Mouse (Mus musculus) Patski (cell line): ENCODE data around the gene Rab20. TPM values are rescaled to one million over a fixed set of nuclear protein-coding genes. Genes with fewer than 3 reads are reported as not detected.

Experiments
- ATAC-seq: fragments of 100-300 bp; one replicate; pipeline ENCODE4 v1.8.0; 2021
- CTCF ChIA-PET: fragments of 350-600 bp; sonication (Branson Sonifier 250); formaldehyde crosslinking; loops from one replicate; lab custom pipeline; 2022; ENCODE audit warnings: inconsistent platforms; lab: Charles Lee
- POLR2A ChIA-PET: fragments of 350-600 bp; sonication (Branson Sonifier 250); formaldehyde crosslinking; loops from one replicate; lab custom pipeline; 2022; ENCODE audit warnings: antibody characterized with exemption, inconsistent platforms; lab: Charles Lee
- DNase-seq: peaks from one replicate; pipeline ENCODE4 v3.0.0-alpha.2; 2011; ENCODE audit warnings: low read depth, low spot score
- H3K27me3 ChIP-seq: fragments of 371-371 bp; one replicate; pipeline ENCODE4 v1.5.1; 2021
- CTCF ChIP-seq: fragments of 100-300 bp; IDR thresholded peaks from one replicate; pipeline ENCODE4 v1.5.1; 2021
- in situ Hi-C: fragments of 300-500 bp; cut with MboI; formaldehyde crosslinking; loops from 3 replicates; pipeline ENCODE4 v1.11.1; 2018; ENCODE audit warnings: low pct_unique_long_range_greater_than_20kb, mixed read lengths
- polyA plus RNA-seq: library from polyadenylated mRNA; unstranded; gene quantifications from one replicate; pipeline ENCODE4 v1.2.3, GENCODE M21; 2021

The Rab20 gene
- polyA plus RNA-seq, 1 experiment from 2014 or later: 70.7 TPM

- DNase-seq (no peak), ATAC-seq (no peak)
- H3K27me3 ChIP-seq: no peaks in the 10 kb centered on the region
- in situ Hi-C loops: loop anchor here (5.0 kb wide), 1 partner anchor 34 kb away; no protein-coding TSS in a partner anchor
- POLR2A ChIA-PET: no interaction called here
- CTCF ChIA-PET: interaction anchor here (0.7 to 1.0 kb wide), 2 partner anchors 13 to 59 kb away, joined by 3 read pairs; no protein-coding TSS in a partner anchor
- no peak for TF ChIP-seq CTCF
Observed at GRCm38 (mm10) chr8:11447910-11448570, 30.5 kb downstream of the Rab20 start.

DNA sequence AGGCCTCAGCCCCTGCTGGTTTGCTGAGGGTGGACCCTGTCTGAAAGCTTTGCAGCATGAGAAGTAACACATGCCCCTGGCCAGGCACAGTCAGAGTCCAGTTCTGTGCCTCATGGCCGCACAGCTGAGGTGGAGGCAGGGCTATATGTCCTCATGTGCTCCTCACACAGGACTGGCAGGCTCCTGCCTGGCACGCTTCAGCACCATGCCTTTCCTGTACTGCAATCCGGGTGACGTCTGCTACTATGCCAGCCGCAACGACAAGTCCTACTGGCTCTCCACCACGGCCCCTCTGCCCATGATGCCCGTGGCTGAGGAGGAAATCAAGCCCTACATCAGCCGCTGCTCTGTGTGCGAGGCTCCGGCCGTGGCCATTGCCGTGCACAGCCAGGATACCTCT is 32.7 kb downstream of the Rab20 start:
- no peak for ATAC-seq
- in situ Hi-C loops: loop anchor here (5.0 kb wide), 1 partner anchor 37 kb away; no protein-coding TSS in a partner anchor
- ChIA-PET POLR2A (no interaction called here), CTCF (interaction anchor here (1.3 kb wide), 1 partner anchor 40 kb away, joined by 5 read pairs; no protein-coding TSS in a partner anchor)
- DNase-seq: no peak
- H3K27me3 ChIP-seq: no peaks in the 10 kb centered on the region
- TF ChIP-seq CTCF: no peak

DNA sequence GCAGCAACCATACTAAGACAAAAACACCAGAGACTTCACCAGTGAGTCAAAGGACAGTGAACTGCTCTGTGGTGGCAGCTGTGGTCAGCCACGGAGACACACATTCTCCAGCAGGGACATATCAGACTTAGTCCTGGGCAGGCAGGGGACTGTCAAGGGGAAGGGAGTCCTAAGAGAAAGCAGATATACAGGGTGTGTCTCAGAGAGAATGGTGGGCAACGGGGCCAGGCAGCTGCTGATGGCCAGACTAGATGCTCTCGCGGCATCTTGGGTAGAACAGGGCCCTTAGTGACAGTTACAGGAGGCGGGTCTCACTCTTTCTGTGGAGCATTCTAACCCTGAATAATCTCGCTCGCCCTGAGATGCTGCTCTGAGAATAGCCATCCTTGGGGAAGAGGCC is 34.3 kb downstream of the Rab20 start:
- ChIA-PET POLR2A (interaction anchor here (1.3 kb wide), 1 partner anchor 15 kb away, joined by 3 read pairs; no protein-coding TSS in a partner anchor), CTCF (interaction anchor here (0.8 kb wide), 1 partner anchor 46 kb away, joined by 3 read pairs; no protein-coding TSS in a partner anchor)
- no peak for TF ChIP-seq CTCF
- no peaks in the 10 kb centered on the region for H3K27me3 ChIP-seq
- DNase-seq (no peak), ATAC-seq (no peak)
- in situ Hi-C loops: no loop called here

- ChIA-PET CTCF (no interaction called here), POLR2A (interaction anchor here (1.3 kb wide), 1 partner anchor 14 kb away, joined by 3 read pairs; no protein-coding TSS in a partner anchor)
- no peak for DNase-seq
- H3K27me3 ChIP-seq: no peaks in the 10 kb centered on the region
- in situ Hi-C loops: no loop called here
- no peak for ATAC-seq
- no peak for TF ChIP-seq CTCF
Observed at GRCm38 (mm10) chr8:11443611-11444010, 34.9 kb downstream of the Rab20 start.

DNA sequence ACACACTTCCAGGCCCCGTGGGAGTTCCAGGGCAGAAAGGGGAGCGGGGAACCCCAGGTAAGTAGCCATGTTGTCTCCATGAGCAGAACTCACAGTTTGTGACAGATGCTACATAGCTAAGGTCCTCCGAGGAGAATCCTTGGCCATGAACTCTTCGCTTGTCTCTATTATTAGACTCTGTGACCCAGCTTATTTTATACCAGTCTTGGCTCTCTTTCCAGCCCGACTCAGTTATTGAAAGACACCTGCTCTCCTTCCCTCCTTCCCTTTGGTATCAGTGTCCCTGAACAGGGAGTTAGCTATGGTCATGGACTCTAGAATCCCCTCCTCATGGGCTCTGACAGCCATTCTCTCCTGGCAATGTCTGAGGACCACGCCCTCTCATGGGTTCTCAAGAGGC is 37.2 kb downstream of the Rab20 start:
- CTCF ChIA-PET: interaction anchor here (1.4 to 2.1 kb wide), 3 partner anchors 9 to 28 kb away, joined by 3 to 6 read pairs (median 4); no protein-coding TSS in a partner anchor
- in situ Hi-C loops: no loop called here
- no peaks in the 10 kb centered on the region for H3K27me3 ChIP-seq
- POLR2A ChIA-PET: no interaction called here
- no peak for DNase-seq
- no peak for TF ChIP-seq CTCF
- no peak for ATAC-seq

DNA sequence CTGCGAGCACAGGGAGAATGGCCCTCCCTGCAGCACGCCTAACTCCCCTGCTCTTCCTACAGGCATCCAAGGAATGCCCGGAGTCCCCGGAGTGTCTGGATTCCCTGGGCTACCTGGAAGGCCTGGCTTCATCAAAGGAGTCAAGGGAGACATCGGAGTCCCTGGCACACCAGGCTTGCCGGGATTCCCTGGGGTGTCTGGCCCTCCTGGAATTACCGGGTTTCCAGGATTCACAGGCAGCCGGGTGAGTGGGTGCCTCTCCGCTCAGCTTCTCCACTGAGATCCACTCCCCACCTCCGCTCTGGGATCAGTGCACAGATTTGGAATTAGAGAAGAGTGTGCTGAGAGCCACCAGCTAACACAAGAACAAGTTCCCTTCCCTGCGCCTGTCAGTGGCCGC is 40.6 kb downstream of the Rab20 start:
- DNase-seq (no peak), ATAC-seq (no peak)
- in situ Hi-C loops: loop anchor here (10.0 kb wide), 1 partner anchor 267 kb away; the partner anchor contains the start of gene 1700016D06Rik
- ChIA-PET POLR2A (no interaction called here), CTCF (no interaction called here)
- no peak for TF ChIP-seq CTCF
- no peaks in the 10 kb centered on the region for H3K27me3 ChIP-seq

GRCm38 (mm10) chr8:11430688-11431087 is 47.8 kb downstream of the Rab20 start:
- TF ChIP-seq CTCF: no peak
- in situ Hi-C loops: loop anchor here (10.0 kb wide), 1 partner anchor 274 kb away; the partner anchor contains the start of gene 1700016D06Rik
- ChIA-PET CTCF (interaction anchor here (0.9 to 2.1 kb wide), 7 partner anchors 11 to 186 kb away, joined by 3 to 9 read pairs (median 3); no protein-coding TSS in a partner anchor), POLR2A (interaction anchor here (0.6 kb wide), 2 partner anchors 27 to 175 kb away, joined by 3 to 4 read pairs; no protein-coding TSS in a partner anchor)
- ATAC-seq (peak; percentile 45), DNase-seq (no peak)
- no peaks in the 10 kb centered on the region for H3K27me3 ChIP-seq

DNA sequence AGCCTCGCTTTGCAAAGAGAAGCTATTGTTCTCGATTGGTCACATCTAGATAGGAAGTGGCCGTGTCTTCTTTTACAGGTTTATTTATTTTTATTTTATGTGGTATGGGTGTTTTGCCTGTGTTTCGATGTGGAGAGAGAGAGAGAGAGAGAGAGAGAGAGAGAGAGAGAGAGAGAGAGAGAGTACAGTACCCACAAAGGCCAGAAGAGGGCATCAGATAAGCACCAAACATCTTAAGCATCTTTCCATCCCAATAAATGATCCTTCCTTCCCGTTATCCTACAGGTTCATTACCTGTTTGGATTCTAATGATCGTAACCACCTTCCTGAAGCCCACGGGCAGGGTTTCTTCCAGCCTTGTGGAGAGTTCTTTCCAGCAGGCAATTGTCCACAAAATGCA is 55.4 kb downstream of the Rab20 start:
- ChIA-PET CTCF (interaction anchor here (0.7 to 5.5 kb wide), 4 partner anchors 19 to 292 kb away, joined by 3 to 67 read pairs (median 4); no protein-coding TSS in a partner anchor), POLR2A (no interaction called here)
- TF ChIP-seq CTCF: peak; percentile 76
- DNase-seq (no peak), ATAC-seq (no peak)
- no peaks in the 10 kb centered on the region for H3K27me3 ChIP-seq
- in situ Hi-C loops: no loop called here

DNA sequence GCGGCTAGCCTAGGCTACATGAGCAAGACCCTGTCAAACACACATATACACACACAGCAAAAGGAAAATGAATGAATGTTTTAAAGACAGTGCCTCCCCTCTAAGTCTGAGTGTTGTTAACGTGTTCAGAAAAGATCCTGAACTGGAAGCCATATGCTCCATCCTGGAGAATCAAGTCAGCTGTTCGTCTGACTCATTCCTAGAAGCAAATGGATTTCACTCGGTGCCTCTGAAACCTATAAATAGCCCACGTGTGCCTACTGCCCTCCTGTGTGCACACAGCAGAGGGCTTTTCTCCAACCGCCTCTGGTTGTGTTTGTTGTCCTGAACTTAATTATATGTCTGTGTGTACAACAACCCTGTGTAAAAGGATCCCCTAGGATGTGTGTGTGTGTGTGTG is 56.5 kb downstream of the Rab20 start:
- ATAC-seq (no peak), DNase-seq (no peak)
- ChIA-PET POLR2A (interaction anchor here (1.3 kb wide), 1 partner anchor 109 kb away, joined by 7 read pairs; the partner anchor contains the start of genes Col4a1 and Col4a2), CTCF (interaction anchor here (1.6 to 5.5 kb wide), 3 partner anchors 26 to 170 kb away, joined by 4 to 67 read pairs (median 9); no protein-coding TSS in a partner anchor)
- no peaks in the 10 kb centered on the region for H3K27me3 ChIP-seq
- TF ChIP-seq CTCF: no peak
- in situ Hi-C loops: no loop called here

- H3K27me3 ChIP-seq: no peaks in the 10 kb centered on the region
- TF ChIP-seq CTCF: peak; percentile 90
- in situ Hi-C loops: no loop called here
- POLR2A ChIA-PET: interaction anchor here (0.8 to 1.3 kb wide), 4 partner anchors 56 to 170 kb away, joined by 3 to 7 read pairs (median 4); partner anchors contain the start of genes Col4a1 and Col4a2
- CTCF ChIA-PET: interaction anchor here (0.9 to 5.5 kb wide), 11 partner anchors 9 to 185 kb away, joined by 3 to 67 read pairs (median 4); no protein-coding TSS in a partner anchor
- DNase-seq (no peak), ATAC-seq (no peak)
Observed at GRCm38 (mm10) chr8:11421105-11421504, 57.4 kb downstream of the Rab20 start.
